26 mouse cellular contexts compared by ENCODE assay signal in genomic region chr9:88289568-88290168, GRCm38 (mm10). TPM values are rescaled to one million over a fixed set of nuclear protein-coding genes. Genes with fewer than 3 reads are reported as not detected.
DNase-seq lines count a peak whose midpoint lies in the region; ATAC-seq lines count a peak whose summit lies in the region.
"Had no signal": no experiment of that assay in that cellular context is flagged by ENCODE, and none has a peak within 500 bp of the region (broad histone marks: within the 10 kb centered on the region; RNA-seq: fewer than 3 reads in every experiment).

No protein-coding gene starts in this region.

- H3K9ac ChIP-seq in limb, embryonic 15.5 days, result no peak overlapping the region
- H3K9ac ChIP-seq in midbrain, embryonic 16.5 days (ENCODE audit: low read depth, low read length), result no peak overlapping the region
- H3K9ac ChIP-seq: forebrain, embryonic 12.5 days; forebrain, embryonic 15.5 days; heart, embryonic 13.5 days; hindbrain, embryonic 12.5 days; hindbrain, embryonic 15.5 days; intestine, embryonic 15.5 days had no signal

- ATAC-seq in limb, embryonic 15.5 days (ENCODE audit: insufficient number of reproducible peaks, low FRiP score, low TSS enrichment, low read depth), result no peak
- peak; percentile 57 for ATAC-seq in granulocyte monocyte progenitor cell, adult 5-6 weeks (replicated peaks; ENCODE audit: poor library complexity, severe bottlenecking)
- ATAC-seq in midbrain, embryonic 16.5 days, result no peak
- ATAC-seq: activated CD4-positive, CD25-positive, alpha-beta regulatory T cell, adult 4 months; forebrain, embryonic 15.5 days; intestine, embryonic 15.5 days had no signal

- H3K4me1 ChIP-seq in limb, embryonic 15.5 days, result no peaks in the 10 kb centered on the region
- no peaks in the 10 kb centered on the region for H3K4me1 ChIP-seq in limb, embryonic 10.5 days
- no peaks in the 10 kb centered on the region for H3K4me1 ChIP-seq in midbrain, embryonic 16.5 days (ENCODE audit: control insufficient read depth, insufficient read depth, low read length)
- H3K4me1 ChIP-seq: forebrain, embryonic 12.5 days; forebrain, embryonic 15.5 days; heart, embryonic 10.5 days; heart, embryonic 13.5 days; hindbrain, embryonic 12.5 days; hindbrain, embryonic 15.5 days; intestine, embryonic 15.5 days had no signal

- H3K9me3 ChIP-seq in limb, embryonic 15.5 days, result no peaks in the 10 kb centered on the region
- H3K9me3 ChIP-seq in limb, embryonic 10.5 days (replicated peaks), result no peaks in the 10 kb centered on the region
- H3K9me3 ChIP-seq in midbrain, embryonic 16.5 days (replicated peaks; ENCODE audit: control insufficient read depth, low read length, poor library complexity, severe bottlenecking), result no peaks in the 10 kb centered on the region
- H3K9me3 ChIP-seq: forebrain, embryonic 12.5 days; forebrain, embryonic 15.5 days; G1E; heart, embryonic 10.5 days; heart, embryonic 13.5 days; hindbrain, embryonic 12.5 days; hindbrain, embryonic 15.5 days; intestine, embryonic 15.5 days had no signal

- H3K4me2 ChIP-seq in limb, embryonic 15.5 days, result no peak overlapping the region
- H3K4me2 ChIP-seq in midbrain, embryonic 16.5 days (ENCODE audit: low read length), result no peak overlapping the region
- H3K4me2 ChIP-seq: forebrain, embryonic 12.5 days; forebrain, embryonic 15.5 days; heart, embryonic 13.5 days; hindbrain, embryonic 12.5 days; hindbrain, embryonic 15.5 days; intestine, embryonic 15.5 days had no signal

- no peaks in the 10 kb centered on the region for H3K36me3 ChIP-seq in limb, embryonic 15.5 days
- H3K36me3 ChIP-seq in limb, embryonic 10.5 days, result no peaks in the 10 kb centered on the region
- H3K36me3 ChIP-seq in midbrain, embryonic 16.5 days (ENCODE audit: control insufficient read depth, insufficient read depth, low read length), result no peaks in the 10 kb centered on the region
- H3K36me3 ChIP-seq: forebrain, embryonic 12.5 days; forebrain, embryonic 15.5 days; G1E; heart, embryonic 10.5 days; heart, embryonic 13.5 days; hindbrain, embryonic 12.5 days; hindbrain, embryonic 15.5 days; intestine, embryonic 15.5 days had no signal

- H3K4me3 ChIP-seq in limb, embryonic 15.5 days, result no peak overlapping the region
- no peak overlapping the region for H3K4me3 ChIP-seq in limb, embryonic 10.5 days
- H3K4me3 ChIP-seq in midbrain, embryonic 16.5 days (ENCODE audit: low read depth, low read length), result no peak overlapping the region
- H3K4me3 ChIP-seq: forebrain, embryonic 12.5 days; forebrain, embryonic 15.5 days; heart, adult 2 months; heart, embryonic 10.5 days; heart, embryonic 13.5 days; hindbrain, embryonic 12.5 days; hindbrain, embryonic 15.5 days; intestine, embryonic 15.5 days had no signal

- H3K27me3 ChIP-seq in limb, embryonic 15.5 days, result no peaks in the 10 kb centered on the region
- no peaks in the 10 kb centered on the region for H3K27me3 ChIP-seq in limb, embryonic 10.5 days (ENCODE audit: low read depth, poor library complexity, severe bottlenecking)
- no peaks in the 10 kb centered on the region for H3K27me3 ChIP-seq in midbrain, embryonic 16.5 days (ENCODE audit: control insufficient read depth, insufficient read depth, low read depth, low read length)
- H3K27me3 ChIP-seq: CH12.LX; forebrain, embryonic 12.5 days; forebrain, embryonic 15.5 days; heart, embryonic 13.5 days; hindbrain, embryonic 12.5 days; hindbrain, embryonic 15.5 days; intestine, embryonic 15.5 days had no signal

- 69% methylated on average over 7 of the region's 7 CpGs for WGBS in limb, embryonic 15.5 days
- 87% methylated on average over 7 of the region's 7 CpGs for WGBS in limb, embryonic 10.5 days
- WGBS in midbrain, embryonic 16.5 days, result 89% methylated on average over 7 of the region's 7 CpGs

- H3K27ac ChIP-seq in limb, embryonic 15.5 days, result peak overlapping the region; percentile 54
- no peak overlapping the region for H3K27ac ChIP-seq in limb, embryonic 10.5 days
- H3K27ac ChIP-seq in midbrain, embryonic 16.5 days (ENCODE audit: low read length), result no peak overlapping the region
- H3K27ac ChIP-seq: forebrain, embryonic 12.5 days; forebrain, embryonic 15.5 days; heart, adult 2 months; heart, embryonic 10.5 days; heart, embryonic 13.5 days; hindbrain, embryonic 12.5 days; hindbrain, embryonic 15.5 days; intestine, embryonic 15.5 days had no signal

- DNase-seq in limb, embryonic 10.5 days (ENCODE audit: low spot score), result no peak
- peak; percentile 50 for DNase-seq in NIH3T3 (ENCODE audit: low read depth)
- no peak for DNase-seq in kidney, adult 9 months
- no peak for DNase-seq in c-Kit-positive CD71-positive TER-119-positive erythroid progenitor cells, embryonic 14.5 days (ENCODE audit: low spot score)
- DNase-seq in lung, postnatal 25 days (ENCODE audit: low spot score), result no peak
- DNase-seq: adrenal gland, postnatal 10 days; cerebellum, adult 11-12 months; cerebellum, adult 9-10 months; cerebellum, postnatal 14 days; gastrocnemius, postnatal 25 days; heart, adult 2 months; heart, postnatal 14 days; kidney, adult 11 months had no signal

RNA-seq across cellular contexts. Expression of gene Nt5e, which starts 37.3 kb away (rescaled TPM):
- polyA plus RNA-seq in limb, embryonic 15.5 days (2015; fragmentation: Nextera tagmentation; extraction: Ambion mirVana), result 39.3 and 40.2 TPM in 2 replicates
- polyA plus RNA-seq in limb, embryonic 10.5 days (2016; fragmentation: Nextera tagmentation; extraction: Ambion mirVana), result 0.97 and 1.6 TPM in 2 replicates
- total RNA-seq in granulocyte monocyte progenitor cell, adult 5-6 weeks (2014; fragmentation: Nextera tagmentation), result 0.21 TPM in 1 of 2 replicates, not detected in the other
- 1.6 and 1.9 TPM in 2 replicates for total RNA-seq in granulocyte monocyte progenitor cell, adult 5-6 weeks (2017)
- polyA plus RNA-seq in midbrain, embryonic 16.5 days (2015; fragmentation: Nextera tagmentation; extraction: Ambion mirVana), result 0.92 and 1.5 TPM in 2 replicates
- polyA plus RNA-seq: G1E had no signal

Comparison
In these comparisons a context has a peak if more than half of its experiments do, and no peak if none do; other contexts are left out.
1. RNA of gene Nt5e, which starts 37.3 kb away (polyA plus RNA-seq): 39.3 to 40.2 TPM in limb, embryonic 15.5 days; 0.97 to 1.6 TPM in limb, embryonic 10.5 days and 0.92 to 1.5 TPM in midbrain, embryonic 16.5 days; every median in the first group is over 10 times any median in the second.